Mouse (Mus musculus): ENCODE measurements around the gene Hspa1l. TPM values are rescaled to one million over a fixed set of nuclear protein-coding genes. Genes with fewer than 3 reads are reported as not detected.

Gene Hspa1l
- polyA plus RNA-seq, 1 experiment: 0.21 TPM

GRCm38 (mm10) chr17:35020551-35020950 lies 48.0 kb downstream of the Hspa1l start:
- no peak for DNase-seq (ENCODE audit: low read depth, low spot score)
- 93% methylated on average over 8 of the region's 8 CpGs for WGBS

GRCm38 (mm10) chr17:35021163-35021808 lies 48.8 kb downstream of the Hspa1l start:
- WGBS: 24% methylated on average over 17 of the region's 17 CpGs
- DNase-seq (ENCODE audit: low read depth, low spot score): no peak

DNA sequence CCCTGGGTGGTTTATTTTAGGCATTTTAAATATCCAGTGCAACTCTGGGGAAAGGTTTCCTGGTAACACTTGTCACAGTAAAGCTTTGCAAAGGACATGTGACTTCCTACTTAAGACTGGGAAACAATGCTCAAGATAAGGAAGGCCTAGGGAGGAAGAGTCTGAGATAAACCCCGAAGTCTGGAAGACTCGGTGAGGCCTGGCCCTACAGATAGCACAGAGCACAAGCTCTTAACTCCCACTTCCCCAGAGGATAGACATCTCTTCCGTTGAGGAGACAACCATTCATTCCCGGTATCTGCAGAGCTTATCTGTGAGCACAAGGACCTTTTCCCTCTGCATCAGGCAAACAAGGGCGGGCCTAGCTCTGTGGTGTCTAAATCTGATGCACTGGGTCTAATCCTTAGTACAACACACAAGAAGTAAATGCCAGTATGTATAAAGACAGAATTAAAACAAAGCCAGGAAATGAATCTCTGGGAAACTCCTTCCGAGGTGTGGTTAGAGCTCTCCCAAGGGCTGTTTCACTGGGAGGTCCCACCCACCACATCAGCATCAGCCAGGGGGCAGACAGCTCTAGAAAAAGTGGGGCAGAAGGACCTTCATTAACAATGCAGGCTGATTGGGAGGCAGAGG lies 49.5 kb downstream of the Hspa1l start:
- 54% methylated on average over 6 of the region's 6 CpGs for WGBS
- no peak for DNase-seq (ENCODE audit: low read depth, low spot score)

DNA sequence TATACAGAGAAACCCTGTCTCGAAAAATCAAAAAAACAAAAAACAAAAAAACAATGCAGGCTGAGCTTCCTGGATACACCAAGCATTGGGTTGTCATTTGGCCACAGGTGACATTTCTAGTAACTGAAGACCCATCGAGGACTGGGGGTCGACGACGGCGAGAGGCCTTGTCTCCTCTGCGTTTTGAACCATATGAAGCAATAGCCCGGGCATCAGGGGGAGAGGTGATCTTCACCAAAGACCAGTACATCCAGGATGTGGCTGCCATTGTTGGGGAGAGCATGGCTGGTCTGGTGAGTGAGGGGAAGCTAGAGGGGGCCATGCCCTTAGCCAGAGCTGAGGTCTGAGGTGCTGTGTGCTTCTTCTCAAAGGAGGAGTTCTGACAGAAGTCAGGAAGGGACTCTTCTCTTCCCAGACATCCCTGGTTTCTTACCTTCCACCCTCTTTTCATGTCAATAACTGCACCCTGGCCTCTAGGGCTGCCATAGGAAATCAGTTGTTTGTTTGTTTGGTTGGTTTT lies 50.1 kb downstream of the Hspa1l start:
- 92% methylated on average over 8 of the region's 8 CpGs for WGBS

DNA sequence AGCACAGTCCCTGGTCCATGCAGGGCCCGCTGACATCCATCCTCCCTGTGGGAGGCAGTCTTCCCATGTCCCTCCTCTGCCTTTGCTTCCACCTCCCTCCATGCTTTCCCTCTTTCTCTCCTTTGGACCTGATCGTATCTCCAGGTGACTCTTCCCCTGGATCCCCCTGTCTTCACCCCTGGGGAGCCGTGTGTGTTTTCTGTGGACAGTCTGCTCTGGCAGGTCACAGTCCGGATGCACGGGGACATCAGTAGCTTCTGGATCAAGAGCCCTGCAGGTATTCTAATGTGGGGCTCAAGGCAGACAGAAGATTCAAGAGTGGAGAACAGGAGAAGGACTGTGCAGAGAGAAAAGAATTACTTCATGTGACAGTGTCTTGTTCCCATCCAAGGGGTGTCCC lies 50.7 kb downstream of the Hspa1l start:
- WGBS: 84% methylated on average over 5 of the region's 5 CpGs
- no peak for DNase-seq (ENCODE audit: low read depth, low spot score)

More for the DNA sequence above, 50.1 kb downstream of the Hspa1l start:
- no peak for DNase-seq (ENCODE audit: low read depth, low spot score)

GRCm38 (mm10) chr17:35023756-35024155 lies 51.3 kb downstream of the Hspa1l start:
- no peak for DNase-seq (ENCODE audit: low read depth, low spot score)
- 47% methylated on average over 4 of the region's 4 CpGs for WGBS

DNA sequence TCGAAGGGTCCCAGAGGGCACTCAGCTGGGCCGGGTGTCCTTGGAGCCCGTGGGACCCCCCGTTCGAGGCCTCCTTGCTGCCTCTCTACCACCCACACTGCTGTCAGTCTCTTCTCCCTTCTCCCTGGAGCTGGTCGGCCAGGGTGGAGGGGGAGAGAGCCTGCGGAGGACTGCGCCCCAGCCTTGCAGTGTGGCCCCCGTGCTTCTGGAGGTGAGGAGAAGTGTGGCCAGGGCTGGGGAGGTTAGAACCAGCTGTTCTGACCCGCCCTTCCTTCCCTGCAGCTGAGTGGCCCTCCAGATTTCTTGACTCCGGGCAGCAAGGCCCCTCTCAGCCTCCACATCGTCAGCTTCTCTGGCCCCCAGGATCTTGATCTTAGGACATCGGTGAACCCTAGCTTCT lies 51.8 kb downstream of the Hspa1l start:
- 68% methylated on average over 13 of the region's 13 CpGs for WGBS
- DNase-seq (ENCODE audit: low read depth, low spot score): no peak

GRCm38 (mm10) chr17:35024691-35025488 lies 52.4 kb downstream of the Hspa1l start:
- DNase-seq (ENCODE audit: low read depth, low spot score): no peak
- 70% methylated on average over 10 of the region's 10 CpGs for WGBS

DNA sequence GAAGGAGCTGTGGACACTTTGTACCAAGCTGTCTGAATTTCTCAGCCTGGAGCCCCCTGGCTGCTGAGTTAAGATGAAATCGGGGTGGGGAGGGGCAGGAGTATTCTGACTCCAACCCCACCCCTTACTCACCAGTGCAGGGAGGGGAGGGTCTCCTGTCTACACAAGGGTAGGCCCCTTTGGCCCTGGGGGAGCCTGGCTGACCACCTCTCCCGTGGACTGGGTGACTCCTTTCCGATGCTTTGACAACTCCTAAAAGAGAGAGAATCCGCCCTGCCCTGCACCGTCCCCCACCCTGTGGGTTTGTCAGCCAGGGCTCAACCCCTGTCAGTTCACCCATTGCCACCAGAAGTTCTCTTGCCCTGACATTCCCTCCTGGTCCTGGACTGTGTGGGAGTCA lies 53.7 kb downstream of the Hspa1l start:
- no peak for DNase-seq (ENCODE audit: low read depth, low spot score)
- WGBS: 81% methylated on average over 5 of the region's 5 CpGs

- WGBS: 63% methylated on average over 13 of the region's 13 CpGs
- no peak for DNase-seq (ENCODE audit: low read depth, low spot score)
These were observed 55.0 kb downstream of the Hspa1l start, which contains the start of gene Sapcd1 for GRCm38 (mm10) chr17:35027277-35028068. Gene Sapcd1 (minus strand): TSS chr17:35028016.

DNA sequence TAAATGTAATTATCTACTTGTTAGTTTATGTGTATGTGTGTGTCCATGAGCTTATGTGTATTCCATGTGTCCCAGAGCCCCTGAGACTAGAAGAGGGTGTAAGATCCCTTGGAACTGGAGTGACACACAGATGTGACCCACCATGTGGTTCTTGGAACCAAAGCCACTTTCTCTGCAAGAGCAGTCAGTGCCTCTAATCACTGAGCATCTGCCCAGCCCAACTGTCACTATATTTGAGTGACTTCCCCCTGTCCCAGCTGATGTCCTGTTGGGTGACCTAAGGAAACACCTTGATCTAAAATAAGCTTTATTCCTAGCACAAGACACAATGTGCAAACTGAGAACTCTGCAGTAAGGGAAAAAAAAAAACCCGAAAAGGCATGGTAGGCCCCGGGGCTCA lies 55.8 kb downstream of the Hspa1l start:
- no peak for DNase-seq (ENCODE audit: low read depth, low spot score)
- WGBS: 90% methylated on average over 2 of the region's 2 CpGs

Other genes with a start within 250 kb of the Hspa1l start
- 32.9 and 44.2 TPM in 2 replicates for gene C4b, start 228.8 kb upstream of the Hspa1l start, polyA plus RNA-seq (2012; rRNA removed)
- gene Cyp21a1, start 168.1 kb upstream of the Hspa1l start, polyA plus RNA-seq (2012; rRNA removed): 0.05 TPM in 1 of 2 replicates, not detected in the other
- 49.5 and 57.9 TPM in 2 replicates for gene Stk19, start 135.8 kb upstream of the Hspa1l start, polyA plus RNA-seq (2012; rRNA removed)
- gene Dxo, start 135.7 kb upstream of the Hspa1l start, polyA plus RNA-seq (2012; rRNA removed): 75.2 and 76.4 TPM in 2 replicates
- 61.1 and 89.6 TPM in 2 replicates for gene Skiv2l, start 122.5 kb upstream of the Hspa1l start, polyA plus RNA-seq (2012; rRNA removed)
- gene Nelfe, start 122.3 kb upstream of the Hspa1l start, polyA plus RNA-seq (2012; rRNA removed): 31.2 and 33.8 TPM in 2 replicates
- 64.4 and 94.3 TPM in 2 replicates for gene Cfb, start 110.2 kb upstream of the Hspa1l start, polyA plus RNA-seq (2012; rRNA removed)
- 4.7 and 5.8 TPM in 2 replicates for gene Zbtb12, start 93.2 kb upstream of the Hspa1l start, polyA plus RNA-seq (2012; rRNA removed)
- not detected in 2 replicates for gene Gm20547, start 90.7 kb upstream of the Hspa1l start, polyA plus RNA-seq (2012; rRNA removed)
- 28.1 and 31.1 TPM in 2 replicates for gene C2, start 74.4 kb upstream of the Hspa1l start, polyA plus RNA-seq (2012; rRNA removed)
- 151 and 185 TPM in 2 replicates for gene Ehmt2, start 74.2 kb upstream of the Hspa1l start, polyA plus RNA-seq (2012; rRNA removed)
- 180 and 226 TPM in 2 replicates for gene Slc44a4, start 58.2 kb upstream of the Hspa1l start, polyA plus RNA-seq (2012; rRNA removed)
- gene Neu1, start 41.5 kb upstream of the Hspa1l start, polyA plus RNA-seq (2012; rRNA removed): 64.9 and 118 TPM in 2 replicates
- gene Hspa1b, start 13.5 kb upstream of the Hspa1l start, polyA plus RNA-seq (2012; rRNA removed): 10.5 and 12.0 TPM in 2 replicates
- gene Gm20481, start 2.8 kb upstream of the Hspa1l start, polyA plus RNA-seq (2012; rRNA removed): not detected in 2 replicates
- 6.4 and 6.6 TPM in 2 replicates for gene Hspa1a, start 547 bp upstream of the Hspa1l start, polyA plus RNA-seq (2012; rRNA removed)
- 108 and 113 TPM in 2 replicates for gene Lsm2, start 9.2 kb downstream of the Hspa1l start, polyA plus RNA-seq (2012; rRNA removed)
- gene Vars, start 28.3 kb downstream of the Hspa1l start, polyA plus RNA-seq (2012; rRNA removed): 104 and 139 TPM in 2 replicates
- 0.38 and 0.64 TPM in 2 replicates for gene Vwa7, start 43.9 kb downstream of the Hspa1l start, polyA plus RNA-seq (2012; rRNA removed)
- gene Sapcd1, start 55.3 kb downstream of the Hspa1l start, polyA plus RNA-seq (2012; rRNA removed): 0.81 and 0.83 TPM in 2 replicates
- gene Msh5, start 74.0 kb downstream of the Hspa1l start, polyA plus RNA-seq (2012; rRNA removed): 2.0 and 3.3 TPM in 2 replicates
- gene Clic1, start 77.3 kb downstream of the Hspa1l start, polyA plus RNA-seq (2012; rRNA removed): 209 and 263 TPM in 2 replicates
- gene Ddah2, start 86.3 kb downstream of the Hspa1l start, polyA plus RNA-seq (2012; rRNA removed): 12.5 and 14.9 TPM in 2 replicates
- 0.17 and 3.8 TPM in 2 replicates for gene Ly6g6c, start 92.7 kb downstream of the Hspa1l start, polyA plus RNA-seq (2012; rRNA removed)
- 0.26 and 0.47 TPM in 2 replicates for gene Mpig6b, start 93.5 kb downstream of the Hspa1l start, polyA plus RNA-seq (2012; rRNA removed)
- 0.38 and 0.73 TPM in 2 replicates for gene Ly6g6e, start 104.2 kb downstream of the Hspa1l start, polyA plus RNA-seq (2012; rRNA removed)
- 0.89 and 3.5 TPM in 2 replicates for gene Ly6g6d, start 105.4 kb downstream of the Hspa1l start, polyA plus RNA-seq (2012; rRNA removed)
- gene Ly6g6f, start 112.9 kb downstream of the Hspa1l start, polyA plus RNA-seq (2012; rRNA removed): 1.6 and 2.6 TPM in 2 replicates
- gene Abhd16a, start 116.6 kb downstream of the Hspa1l start, polyA plus RNA-seq (2012; rRNA removed): 71.9 and 115 TPM in 2 replicates
- gene Ly6g5c, start 135.6 kb downstream of the Hspa1l start, polyA plus RNA-seq (2012; rRNA removed): 0.81 TPM in 1 of 2 replicates, not detected in the other
- gene Ly6g5b, start 142.7 kb downstream of the Hspa1l start, polyA plus RNA-seq (2012; rRNA removed): 2.2 and 3.0 TPM in 2 replicates
- 18.4 and 19.4 TPM in 2 replicates for gene Gpank1, start 148.8 kb downstream of the Hspa1l start, polyA plus RNA-seq (2012; rRNA removed)
- 358 and 375 TPM in 2 replicates for gene Csnk2b, start 149.3 kb downstream of the Hspa1l start, polyA plus RNA-seq (2012; rRNA removed)
- gene D17H6S53E, start 153.7 kb downstream of the Hspa1l start, polyA plus RNA-seq (2012; rRNA removed): 11.7 and 17.5 TPM in 2 replicates
- gene Apom, start 159.3 kb downstream of the Hspa1l start, polyA plus RNA-seq (2012; rRNA removed): 0.26 TPM in 1 of 2 replicates, not detected in the other
- 103 and 147 TPM in 2 replicates for gene Bag6, start 162.5 kb downstream of the Hspa1l start, polyA plus RNA-seq (2012; rRNA removed)
- gene Prrc2a, start 192.2 kb downstream of the Hspa1l start, polyA plus RNA-seq (2012; rRNA removed): 227 and 272 TPM in 2 replicates
- 3.7 and 3.8 TPM in 2 replicates for gene Aif1, start 203.4 kb downstream of the Hspa1l start, polyA plus RNA-seq (2012; rRNA removed)
- 25.5 and 32.1 TPM in 2 replicates for gene Lst1, start 215.7 kb downstream of the Hspa1l start, polyA plus RNA-seq (2012; rRNA removed)
- gene Ltb, start 221.7 kb downstream of the Hspa1l start, polyA plus RNA-seq (2012; rRNA removed): 23.4 and 35.1 TPM in 2 replicates
- 3.7 and 4.9 TPM in 2 replicates for gene Tnf, start 229.3 kb downstream of the Hspa1l start, polyA plus RNA-seq (2012; rRNA removed)
- gene Lta, start 232.6 kb downstream of the Hspa1l start, polyA plus RNA-seq (2012; rRNA removed): 1.8 and 2.5 TPM in 2 replicates
- gene Gm16181, start 248.1 kb downstream of the Hspa1l start, polyA plus RNA-seq (2012; rRNA removed): not detected in 2 replicates